Mouse (Mus musculus): ENCODE data around the gene Arl4d. TPM values are rescaled to one million over a fixed set of nuclear protein-coding genes. Genes with fewer than 3 reads are reported as not detected.
A peak's percentile ranks its signal among the peaks of the same experiment; 100 is the strongest.
"Not testable (repeated sequence)": the region's sequence is repeated elsewhere in the genome, so short reads cannot be mapped to it uniquely, and the experiment has no call there.

Gene Arl4d
- total RNA-seq, 2 experiments from 2014 or later = 22.6 to 27.5 TPM

DNA sequence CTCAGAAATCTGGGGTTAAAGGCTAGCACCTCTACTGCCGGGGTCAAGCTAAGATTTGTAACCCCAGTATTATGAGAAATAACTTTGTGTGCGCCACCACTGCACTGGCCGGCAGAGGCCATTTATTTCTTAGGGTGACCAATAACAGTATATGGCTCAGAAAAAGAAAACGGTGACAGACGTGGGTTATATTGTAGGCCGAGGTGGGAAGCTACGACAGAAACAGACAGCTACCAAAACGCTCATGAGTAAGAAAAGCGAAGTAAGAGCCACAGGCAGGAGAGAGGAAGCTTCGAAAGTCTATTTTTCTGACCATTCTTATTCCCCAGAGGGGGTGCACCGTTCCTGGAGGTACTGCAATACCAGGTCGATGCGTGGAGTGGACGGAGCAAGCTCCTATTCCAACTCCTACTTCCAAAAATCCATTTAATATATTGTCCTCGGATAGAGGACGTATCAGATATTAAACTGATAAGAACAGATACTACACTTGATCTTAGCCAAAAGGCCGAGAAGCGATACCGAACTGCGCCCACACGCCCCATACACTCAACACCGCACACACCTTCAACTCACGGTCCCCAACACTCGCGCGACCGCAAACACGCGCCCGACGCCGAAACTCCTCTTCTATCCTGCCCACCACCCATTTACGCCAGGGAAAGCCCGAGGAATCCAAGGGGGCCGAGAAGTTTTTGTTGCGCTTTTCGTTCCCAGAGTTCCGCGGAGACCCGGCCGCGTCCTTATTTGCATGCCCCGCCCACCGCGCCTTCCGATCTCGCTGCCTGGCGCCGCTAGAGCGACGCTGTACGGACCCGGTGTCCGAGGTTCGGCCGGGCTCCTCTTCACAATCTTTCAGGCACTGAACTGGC is 19.7 kb upstream of the Arl4d start:
- intact Hi-C loops (cut with DNase I) = not testable (repeated sequence)
- peak; percentile 75 to 79 for DNase-seq

GRCm38 (mm10) chr11:101646283-101646794 is 19.0 kb upstream of the Arl4d start:
- DNase-seq; intact Hi-C loops (cut with DNase I): not testable (repeated sequence)

DNA sequence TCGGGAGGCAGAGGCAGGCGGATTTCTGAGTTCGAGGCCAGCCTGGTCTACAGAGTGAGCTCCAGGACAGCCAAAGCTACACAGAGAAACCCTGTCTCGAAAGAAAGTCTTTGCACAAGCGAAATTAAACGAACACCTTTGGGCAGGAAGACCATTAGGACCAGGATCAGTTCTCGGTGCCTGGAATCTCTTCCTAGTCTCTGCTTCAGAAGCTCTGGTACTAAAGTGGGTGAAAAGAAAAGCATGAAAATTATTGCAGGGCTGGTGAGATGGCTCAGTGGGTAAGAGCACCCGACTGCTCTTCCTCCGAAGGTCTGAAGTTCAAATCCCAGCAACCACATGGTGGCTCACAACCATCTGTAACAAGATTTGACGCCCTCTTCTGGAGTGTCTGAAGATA is 18.2 kb upstream of the Arl4d start:
- intact Hi-C loops (cut with DNase I); DNase-seq: not testable (repeated sequence)

- no peak for DNase-seq
- intact Hi-C loops (cut with DNase I) = no loop called here
Observed at GRCm38 (mm10) chr11:101656356-101656755, 9.0 kb upstream of the Arl4d start.

DNA sequence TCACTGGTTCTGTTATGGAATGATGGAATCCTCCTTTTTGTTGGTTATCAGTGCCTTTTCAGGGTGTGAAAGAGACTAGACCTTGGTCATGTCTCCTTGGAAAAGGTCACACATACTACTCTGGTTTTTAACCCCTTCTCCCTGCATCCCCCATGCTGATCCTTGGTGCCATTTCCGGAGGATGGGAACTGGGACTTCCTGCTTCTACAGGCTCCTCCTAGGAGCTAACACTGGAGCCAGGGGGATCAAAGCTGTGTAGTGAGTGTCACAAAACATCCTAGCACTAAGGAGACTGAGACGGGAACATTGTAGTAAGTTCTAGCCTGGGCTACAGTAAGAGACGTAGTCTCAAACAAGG is 7.8 kb upstream of the Arl4d start:
- intact Hi-C loops (cut with DNase I) = no loop called here
- no peak for DNase-seq

- intact Hi-C loops (cut with DNase I) = not testable (repeated sequence)
- peak; percentile 83 to 88 for DNase-seq
Observed at GRCm38 (mm10) chr11:101657886-101658750, 7.2 kb upstream of the Arl4d start.

GRCm38 (mm10) chr11:101658751-101659558 is 6.4 kb upstream of the Arl4d start:
- intact Hi-C loops (cut with DNase I) = loop anchor here (1.0 kb wide), 1 partner anchor 73 kb away; the partner anchor contains the start of gene Dhx8
- DNase-seq = peak; percentile 74 to 85

GRCm38 (mm10) chr11:101661191-101661590 is 4.2 kb upstream of the Arl4d start:
- no peak for DNase-seq
- intact Hi-C loops (cut with DNase I) = no loop called here

DNA sequence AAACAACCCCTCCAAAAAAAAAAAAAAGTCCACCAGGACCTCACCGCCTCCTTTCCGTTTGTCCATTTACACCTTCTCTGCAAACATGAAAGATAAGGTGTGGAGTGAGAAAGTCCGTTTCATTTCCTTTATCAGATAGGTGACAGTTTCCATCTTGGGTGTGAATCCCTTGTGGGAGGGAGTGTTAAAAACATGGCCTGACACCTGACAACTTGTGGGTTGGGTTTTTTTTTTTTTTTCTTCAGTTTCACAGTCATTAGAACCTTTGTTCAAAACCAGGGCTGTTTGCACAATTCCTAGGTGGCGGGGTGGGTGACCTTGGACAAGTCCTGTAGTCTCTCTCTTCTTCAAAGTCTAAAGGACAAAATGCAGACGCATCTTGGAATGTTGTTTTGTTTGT is 3.6 kb upstream of the Arl4d start:
- intact Hi-C loops (cut with DNase I) = no loop called here
- no peak for DNase-seq

- intact Hi-C loops (cut with DNase I) = no loop called here
- no peak for DNase-seq
Observed at GRCm38 (mm10) chr11:101663229-101664027, 1.9 kb upstream of the Arl4d start.

GRCm38 (mm10) chr11:101665636-101665992 is 273 bp downstream of the Arl4d start:
- no peak for DNase-seq
- intact Hi-C loops (cut with DNase I) = no loop called here

- intact Hi-C loops (cut with DNase I) = no loop called here
Observed at GRCm38 (mm10) chr11:101666626-101667345, 1.4 kb downstream of the Arl4d start.

DNA sequence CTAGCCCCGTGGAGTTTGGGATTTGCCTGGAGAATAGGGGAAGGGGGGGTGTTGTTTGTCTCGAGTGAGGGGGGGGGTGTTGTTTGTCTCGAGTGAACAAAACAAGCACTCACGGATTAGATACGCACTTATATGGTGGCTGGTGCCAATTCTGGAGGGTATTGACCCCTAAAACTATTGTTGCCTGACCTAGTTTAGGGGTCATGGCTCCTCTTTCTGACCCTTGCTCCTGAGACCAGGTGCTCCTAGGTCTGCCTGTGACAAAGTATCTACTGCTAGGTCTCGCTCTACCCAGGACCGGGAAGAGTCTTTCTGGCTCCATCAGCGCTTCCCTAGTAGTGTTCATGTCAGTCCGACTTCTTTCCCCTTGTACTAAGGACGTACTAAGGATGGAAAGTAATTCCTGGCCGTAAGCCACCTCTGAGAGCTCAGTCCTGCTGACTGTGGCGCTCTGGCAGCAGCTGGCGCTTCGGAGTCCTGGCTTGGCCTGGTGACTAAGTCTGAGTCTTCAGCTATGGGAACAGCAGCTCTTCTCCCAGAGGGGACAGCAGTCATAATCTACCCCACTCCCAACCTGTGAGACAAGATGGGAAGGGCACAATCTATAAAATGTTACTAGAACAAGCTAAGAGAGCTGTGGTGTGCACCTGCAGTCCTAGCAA is 2.7 kb downstream of the Arl4d start:
- intact Hi-C loops (cut with DNase I) = no loop called here
- DNase-seq = peak; percentile 85 to 86

More at GRCm38 (mm10) chr11:101666626-101667345, 1.4 kb downstream of the Arl4d start:
- peak; percentile 61 to 63 for DNase-seq

- DNase-seq = peak; percentile 61 to 74
- intact Hi-C loops (cut with DNase I) = no loop called here
Observed at GRCm38 (mm10) chr11:101668546-101669261, 3.4 kb downstream of the Arl4d start.

- DNase-seq = no peak
- intact Hi-C loops (cut with DNase I) = no loop called here
Observed at GRCm38 (mm10) chr11:101670334-101670733, 5.0 kb downstream of the Arl4d start.

DNA sequence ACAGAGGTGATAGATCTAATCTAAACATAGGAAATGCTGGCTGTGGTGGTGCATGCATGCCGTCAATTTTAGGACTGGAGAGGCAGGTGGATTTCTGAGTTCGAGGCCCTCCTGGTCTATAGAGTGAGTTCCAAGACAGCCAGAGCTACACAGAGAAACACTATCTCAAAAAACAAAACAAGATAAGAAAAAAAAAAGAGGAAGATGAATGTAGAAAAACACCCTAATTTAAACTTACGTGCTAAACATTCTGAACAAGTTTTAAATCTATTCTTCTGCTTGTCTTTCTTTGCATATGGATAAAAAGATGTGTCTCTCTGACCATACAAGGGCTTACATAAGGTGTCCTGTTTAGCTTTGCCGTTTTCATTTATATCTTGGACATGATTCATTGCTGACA is 5.9 kb downstream of the Arl4d start:
- no peak for DNase-seq
- intact Hi-C loops (cut with DNase I) = no loop called here

DNA sequence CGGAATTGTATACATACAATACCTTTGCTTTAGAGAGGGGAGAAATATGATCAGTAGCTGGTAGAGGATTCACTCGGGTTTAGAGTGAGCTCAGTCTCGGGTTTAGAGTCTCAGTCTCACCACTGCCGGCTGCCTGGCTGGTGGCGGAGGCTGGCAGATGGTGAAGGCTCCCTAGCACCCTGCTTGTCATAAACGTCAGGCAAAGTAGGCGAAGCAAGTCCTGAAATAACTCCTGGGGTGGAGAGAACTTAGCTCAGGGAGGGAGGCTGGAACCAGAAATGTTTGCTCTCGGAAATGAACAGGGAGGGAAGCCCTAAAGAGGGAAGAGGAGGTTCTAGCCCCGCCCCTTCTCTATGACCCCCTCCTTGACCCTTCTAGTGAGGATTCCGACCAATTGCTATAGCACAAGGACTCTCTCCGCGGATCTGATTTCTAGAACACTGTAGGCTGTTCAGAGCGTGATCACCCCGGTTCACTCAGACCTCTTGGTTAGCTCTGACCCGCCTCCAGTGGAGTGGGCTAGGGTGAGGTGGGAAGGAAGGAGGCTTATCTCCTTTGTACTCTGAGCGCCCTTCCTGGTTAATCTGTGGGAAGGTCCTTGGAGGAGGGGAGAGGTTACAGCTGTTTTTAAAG is 7.8 kb downstream of the Arl4d start:
- peak; percentile 46 for DNase-seq
- intact Hi-C loops (cut with DNase I) = no loop called here
